Mouse (Mus musculus): ENCODE results near the gene Frmd4a. TPM values are rescaled to one million over a fixed set of nuclear protein-coding genes. Genes with fewer than 3 reads are reported as not detected.
A peak's percentile ranks its signal among the peaks of the same experiment; 100 is the strongest.

Frmd4a gene
- polyA plus RNA-seq, 1 experiment from 2014 or later = 44.5 TPM

GRCm38 (mm10) chr2:4169726-4170125 lies 152.2 kb downstream of the Frmd4a start:
- H3K4me3 ChIP-seq (ENCODE audit: low read depth, low read length) = no peak overlapping the region
- H3K4me2 ChIP-seq (ENCODE audit: low read depth) = no peak overlapping the region
- H3K36me3 ChIP-seq (ENCODE audit: control insufficient read depth, insufficient read depth, low read length) = no peaks in the 10 kb centered on the region
- ATAC-seq (ENCODE audit: insufficient read depth, low FRiP score, low TSS enrichment) (no peak), DNase-seq (ENCODE audit: low spot score) (no peak)
- H3K9me3 ChIP-seq (ENCODE audit: control insufficient read depth, low read length) = no peaks in the 10 kb centered on the region
- no peak overlapping the region for H3K27ac ChIP-seq (ENCODE audit: low read depth, low read length)
- no peaks in the 10 kb centered on the region for H3K4me1 ChIP-seq (ENCODE audit: control insufficient read depth, insufficient read depth, low read length)
- 85% methylated on average over 10 of the region's 10 CpGs for WGBS
- no peak overlapping the region for H3K9ac ChIP-seq (ENCODE audit: low read length)
- H3K27me3 ChIP-seq (ENCODE audit: control insufficient read depth, insufficient read depth, low read length) = no peaks in the 10 kb centered on the region

GRCm38 (mm10) chr2:4170189-4170588 lies 152.7 kb downstream of the Frmd4a start:
- WGBS = 87% methylated on average over 4 of the region's 4 CpGs
- H3K4me3 ChIP-seq (ENCODE audit: low read depth, low read length) = no peak overlapping the region
- DNase-seq (ENCODE audit: low spot score) = no peak

GRCm38 (mm10) chr2:4184991-4185390 lies 167.5 kb downstream of the Frmd4a start:
- Histone ChIP-seq H3K9me3 (ENCODE audit: control insufficient read depth, low read length) (no peaks in the 10 kb centered on the region), H3K9ac (ENCODE audit: low read length) (no peak overlapping the region), H3K27ac (ENCODE audit: low read depth, low read length) (no peak overlapping the region), H3K4me1 (ENCODE audit: control insufficient read depth, insufficient read depth, low read length) (no peaks in the 10 kb centered on the region), H3K4me2 (ENCODE audit: low read depth) (no peak overlapping the region), H3K4me3 (ENCODE audit: low read depth, low read length) (no peak overlapping the region), H3K36me3 (ENCODE audit: control insufficient read depth, insufficient read depth, low read length) (no peaks in the 10 kb centered on the region), H3K27me3 (ENCODE audit: control insufficient read depth, insufficient read depth, low read length) (no peaks in the 10 kb centered on the region)
- DNase-seq (ENCODE audit: low spot score) (no peak), ATAC-seq (ENCODE audit: insufficient read depth, low FRiP score, low TSS enrichment) (no peak)
- 81% methylated on average over 8 of the region's 8 CpGs for WGBS

More at GRCm38 (mm10) chr2:4170189-4170588, 152.7 kb downstream of the Frmd4a start:
- no peak for ATAC-seq (ENCODE audit: insufficient read depth, low FRiP score, low TSS enrichment)
- Histone ChIP-seq H3K9ac (ENCODE audit: low read length) (no peak overlapping the region), H3K4me2 (ENCODE audit: low read depth) (no peak overlapping the region), H3K4me1 (ENCODE audit: control insufficient read depth, insufficient read depth, low read length) (no peaks in the 10 kb centered on the region), H3K36me3 (ENCODE audit: control insufficient read depth, insufficient read depth, low read length) (no peaks in the 10 kb centered on the region), H3K27me3 (ENCODE audit: control insufficient read depth, insufficient read depth, low read length) (no peaks in the 10 kb centered on the region), H3K9me3 (ENCODE audit: control insufficient read depth, low read length) (no peaks in the 10 kb centered on the region), H3K27ac (ENCODE audit: low read depth, low read length) (no peak overlapping the region)

GRCm38 (mm10) chr2:4187521-4187920 lies 170.0 kb downstream of the Frmd4a start:
- no peaks in the 10 kb centered on the region for H3K9me3 ChIP-seq (ENCODE audit: control insufficient read depth, low read length)
- H3K4me3 ChIP-seq (ENCODE audit: low read depth, low read length) = no peak overlapping the region
- no peaks in the 10 kb centered on the region for H3K27me3 ChIP-seq (ENCODE audit: control insufficient read depth, insufficient read depth, low read length)
- no peak overlapping the region for H3K4me2 ChIP-seq (ENCODE audit: low read depth)
- H3K27ac ChIP-seq (ENCODE audit: low read depth, low read length) = no peak overlapping the region
- no peak overlapping the region for H3K9ac ChIP-seq (ENCODE audit: low read length)
- no peaks in the 10 kb centered on the region for H3K4me1 ChIP-seq (ENCODE audit: control insufficient read depth, insufficient read depth, low read length)
- no peaks in the 10 kb centered on the region for H3K36me3 ChIP-seq (ENCODE audit: control insufficient read depth, insufficient read depth, low read length)
- no peak for ATAC-seq (ENCODE audit: insufficient read depth, low FRiP score, low TSS enrichment)
- WGBS = 76% methylated on average over 4 of the region's 4 CpGs
- DNase-seq (ENCODE audit: low spot score) = no peak

- H3K27ac ChIP-seq (ENCODE audit: low read depth, low read length) = 0 out of 2 replicates have a peak overlapping the region, but pooled peaks have one; percentile 4
- H3K9me3 ChIP-seq (ENCODE audit: control insufficient read depth, low read length) = no peaks in the 10 kb centered on the region
- H3K27me3 ChIP-seq (ENCODE audit: control insufficient read depth, insufficient read depth, low read length) = no peaks in the 10 kb centered on the region
- H3K4me2 ChIP-seq (ENCODE audit: low read depth) = no peak overlapping the region
- no peaks in the 10 kb centered on the region for H3K4me1 ChIP-seq (ENCODE audit: control insufficient read depth, insufficient read depth, low read length)
- H3K4me3 ChIP-seq (ENCODE audit: low read depth, low read length) = no peak overlapping the region
- no peak overlapping the region for H3K9ac ChIP-seq (ENCODE audit: low read length)
- no peak for DNase-seq (ENCODE audit: low spot score)
- ATAC-seq (ENCODE audit: insufficient read depth, low FRiP score, low TSS enrichment) = no peak
- H3K36me3 ChIP-seq (ENCODE audit: control insufficient read depth, insufficient read depth, low read length) = no peaks in the 10 kb centered on the region
- 58% methylated on average over 3 of the region's 3 CpGs for WGBS
Measured at GRCm38 (mm10) chr2:4188303-4188702, 170.8 kb downstream of the Frmd4a start.

GRCm38 (mm10) chr2:4190345-4190744 lies 172.8 kb downstream of the Frmd4a start:
- H3K4me2 ChIP-seq (ENCODE audit: low read depth) = no peak overlapping the region
- no peak overlapping the region for H3K9ac ChIP-seq (ENCODE audit: low read length)
- no peak for ATAC-seq (ENCODE audit: insufficient read depth, low FRiP score, low TSS enrichment)

GRCm38 (mm10) chr2:4190995-4191394 lies 173.5 kb downstream of the Frmd4a start:
- Histone ChIP-seq H3K4me2 (ENCODE audit: low read depth) (no peak overlapping the region), H3K4me1 (ENCODE audit: control insufficient read depth, insufficient read depth, low read length) (0 out of 2 replicates have a peak, but pooled peaks cover 3% of the 10 kb centered on the region), H3K9ac (ENCODE audit: low read length) (no peak overlapping the region), H3K27me3 (ENCODE audit: control insufficient read depth, insufficient read depth, low read length) (no peaks in the 10 kb centered on the region), H3K9me3 (ENCODE audit: control insufficient read depth, low read length) (no peaks in the 10 kb centered on the region), H3K36me3 (ENCODE audit: control insufficient read depth, insufficient read depth, low read length) (no peaks in the 10 kb centered on the region), H3K27ac (ENCODE audit: low read depth, low read length) (no peak overlapping the region), H3K4me3 (ENCODE audit: low read depth, low read length) (no peak overlapping the region)
- 48% methylated on average over 5 of the region's 5 CpGs for WGBS
- ATAC-seq (ENCODE audit: insufficient read depth, low FRiP score, low TSS enrichment) (peak; percentile 61; the same call in 1 of the 2 replicates), DNase-seq (ENCODE audit: low spot score) (peak; percentile 43)

More at GRCm38 (mm10) chr2:4190345-4190744, 172.8 kb downstream of the Frmd4a start:
- Histone ChIP-seq H3K27me3 (ENCODE audit: control insufficient read depth, insufficient read depth, low read length) (no peaks in the 10 kb centered on the region), H3K36me3 (ENCODE audit: control insufficient read depth, insufficient read depth, low read length) (no peaks in the 10 kb centered on the region), H3K4me1 (ENCODE audit: control insufficient read depth, insufficient read depth, low read length) (0 out of 2 replicates have a peak, but pooled peaks cover 3% of the 10 kb centered on the region), H3K4me3 (ENCODE audit: low read depth, low read length) (no peak overlapping the region), H3K27ac (ENCODE audit: low read depth, low read length) (no peak overlapping the region), H3K9me3 (ENCODE audit: control insufficient read depth, low read length) (no peaks in the 10 kb centered on the region)
- no peak for DNase-seq (ENCODE audit: low spot score)
- WGBS = 82% methylated on average over 3 of the region's 3 CpGs

GRCm38 (mm10) chr2:4193206-4193605 lies 175.7 kb downstream of the Frmd4a start:
- no peak for ATAC-seq (ENCODE audit: insufficient read depth, low FRiP score, low TSS enrichment)
- H3K9ac ChIP-seq (ENCODE audit: low read length) = no peak overlapping the region
- DNase-seq (ENCODE audit: low spot score) = no peak
- no peak overlapping the region for H3K4me2 ChIP-seq (ENCODE audit: low read depth)
- H3K4me1 ChIP-seq (ENCODE audit: control insufficient read depth, insufficient read depth, low read length) = 0 out of 2 replicates have a peak, but pooled peaks cover 3% of the 10 kb centered on the region
- no peaks in the 10 kb centered on the region for H3K27me3 ChIP-seq (ENCODE audit: control insufficient read depth, insufficient read depth, low read length)
- no peak overlapping the region for H3K27ac ChIP-seq (ENCODE audit: low read depth, low read length)
- H3K4me3 ChIP-seq (ENCODE audit: low read depth, low read length) = no peak overlapping the region
- H3K36me3 ChIP-seq (ENCODE audit: control insufficient read depth, insufficient read depth, low read length) = no peaks in the 10 kb centered on the region
- no peaks in the 10 kb centered on the region for H3K9me3 ChIP-seq (ENCODE audit: control insufficient read depth, low read length)

- Histone ChIP-seq H3K36me3 (ENCODE audit: control insufficient read depth, insufficient read depth, low read length) (no peaks in the 10 kb centered on the region), H3K9ac (ENCODE audit: low read length) (no peak overlapping the region), H3K27ac (ENCODE audit: low read depth, low read length) (no peak overlapping the region), H3K4me2 (ENCODE audit: low read depth) (no peak overlapping the region), H3K4me3 (ENCODE audit: low read depth, low read length) (no peak overlapping the region), H3K4me1 (ENCODE audit: control insufficient read depth, insufficient read depth, low read length) (0 out of 2 replicates have a peak, but pooled peaks cover 3% of the 10 kb centered on the region), H3K9me3 (ENCODE audit: control insufficient read depth, low read length) (no peaks in the 10 kb centered on the region), H3K27me3 (ENCODE audit: control insufficient read depth, insufficient read depth, low read length) (no peaks in the 10 kb centered on the region)
- WGBS = 65% methylated on average over 9 of the region's 9 CpGs
- DNase-seq (ENCODE audit: low spot score) (peak; percentile 35), ATAC-seq (ENCODE audit: insufficient read depth, low FRiP score, low TSS enrichment) (no peak; the same call in 1 of the 2 replicates)
Measured at GRCm38 (mm10) chr2:4194324-4195014, 177.0 kb downstream of the Frmd4a start.

All from neural tube, embryonic 11.5 days (tissue).